Mouse (Mus musculus) thymus, adult 2 months (tissue): ENCODE results near the gene Cfl1.

Experiments
- CTCF ChIP-seq: fragments of 200-500 bp; IDR thresholded peaks from 2 replicates; pipeline ENCODE4 v1.5.1; 2012; ENCODE audit warnings: mild to moderate bottlenecking, control low read depth, low read length, moderate library complexity, borderline replicate concordance; ENCODE audit not compliant: control insufficient read depth, poor library complexity, insufficient read depth; ENCODE audit errors: extremely low read depth
- POLR2A ChIP-seq: fragments of 200-500 bp; IDR thresholded peaks from 2 replicates; pipeline ENCODE4 v1.6.1; 2012; ENCODE audit warnings: mild to moderate bottlenecking, low read length, control low read depth, moderate library complexity; ENCODE audit not compliant: control insufficient read depth, poor library complexity, insufficient read depth; ENCODE audit errors: extremely low read depth

- TF ChIP-seq CTCF (no peak), POLR2A (no peak)
Measured at GRCm38 (mm10) chr19:5445747-5446146, 44.5 kb upstream of the Cfl1 start.
